Mouse (Mus musculus) left cerebral cortex, adult 9 months (tissue): ENCODE data around the gene Qk.
A peak's percentile ranks its signal among the peaks of the same experiment; 100 is the strongest.

ENCODE experiments used
- DNase-seq, 2 experiments: peaks; one replicate each; pipeline ENCODE4 v3.0.0; 2022; ENCODE audit warnings: low spot score in 2 of 2

Gene Qk

GRCm38 (mm10) chr17:10251252-10251958 is 68.2 kb downstream of the Qk start:
- DNase-seq: peak in 1 of 2 experiments; percentile 35

GRCm38 (mm10) chr17:10240081-10240480 is 79.6 kb downstream of the Qk start:
- DNase-seq: no peak

- DNase-seq: no peak
Measured at GRCm38 (mm10) chr17:10236595-10236994, 83.1 kb downstream of the Qk start.

- no peak for DNase-seq
Measured at GRCm38 (mm10) chr17:10232406-10232805, 87.2 kb downstream of the Qk start.

- no peak for DNase-seq
Measured at GRCm38 (mm10) chr17:10227798-10228538, 91.7 kb downstream of the Qk start.

GRCm38 (mm10) chr17:10216164-10216563 is 103.5 kb downstream of the Qk start:
- no peak for DNase-seq

GRCm38 (mm10) chr17:10209154-10209777 is 110.4 kb downstream of the Qk start:
- DNase-seq: no peak

GRCm38 (mm10) chr17:10198662-10199061 is 121.0 kb downstream of the Qk start:
- no peak for DNase-seq

GRCm38 (mm10) chr17:10198231-10198630 is 121.4 kb downstream of the Qk start:
- no peak for DNase-seq

- DNase-seq: no peak
Measured at GRCm38 (mm10) chr17:10195703-10196102, 124.0 kb downstream of the Qk start.

GRCm38 (mm10) chr17:10190857-10191256 is 128.8 kb downstream of the Qk start:
- no peak for DNase-seq

- no peak for DNase-seq
Measured at GRCm38 (mm10) chr17:10188481-10188880, 131.2 kb downstream of the Qk start.

- DNase-seq: no peak
Measured at GRCm38 (mm10) chr17:10187431-10188020, 132.1 kb downstream of the Qk start.

GRCm38 (mm10) chr17:10181761-10182160 is 137.9 kb downstream of the Qk start:
- no peak for DNase-seq

GRCm38 (mm10) chr17:10177096-10177495 is 142.6 kb downstream of the Qk start:
- DNase-seq: no peak

GRCm38 (mm10) chr17:10161258-10161657 is 158.4 kb downstream of the Qk start:
- no peak for DNase-seq

- DNase-seq: no peak
Measured at GRCm38 (mm10) chr17:10160415-10160814, 159.2 kb downstream of the Qk start.

GRCm38 (mm10) chr17:10152808-10153413 is 166.7 kb downstream of the Qk start:
- DNase-seq: no peak
